Mouse (Mus musculus): ENCODE measurements around the gene Fbxw5.

DNA sequence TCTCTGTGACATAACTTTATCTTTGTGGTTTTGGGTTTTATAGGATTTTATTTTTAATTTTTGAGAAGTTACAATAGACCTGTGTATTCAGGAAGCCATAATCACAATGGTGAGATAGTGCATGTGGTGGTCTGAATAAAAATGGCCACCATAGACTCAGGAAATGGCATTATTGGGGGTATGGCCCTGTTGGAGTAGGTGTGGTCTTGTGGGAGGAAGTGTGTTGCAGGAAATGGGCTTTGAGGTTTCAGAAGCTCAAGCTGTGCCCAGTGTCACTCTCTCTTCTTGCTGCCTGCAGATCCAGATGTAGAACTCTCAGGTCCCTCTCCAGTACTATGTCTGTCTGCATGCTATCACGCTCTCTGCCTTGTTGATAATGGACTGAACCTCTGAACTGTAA is 20.0 kb upstream of the Fbxw5 start:
- no peak for TF ChIP-seq CTCF (conservative IDR thresholded peaks at IDR 0.05; ENCODE audit: low read length)
- no peak for TF ChIP-seq POU5F1 (IDR thresholded peaks at IDR 0.05; ENCODE audit: borderline replicate concordance, low read length)
- TF ChIP-seq NANOG (IDR thresholded peaks at IDR 0.05; ENCODE audit: borderline replicate concordance, low read length), result no peak

Data from E14TG2a.4 (cell line).